Mouse (Mus musculus) neural tube, embryonic 15.5 days (tissue): Measurements from ENCODE around the gene Heyl. TPM values are rescaled to one million over a fixed set of nuclear protein-coding genes. Genes with fewer than 3 reads are reported as not detected.

Experiments
- ATAC-seq: fragments of 200-750 bp; cut with Nextera tagmentation; 2 replicates; pipeline ENCODE4 v1.8.0; 2017; ENCODE audit warnings: mild to moderate bottlenecking, moderate TSS enrichment, moderate library complexity; ENCODE audit not compliant: low FRiP score
- H3K27ac ChIP-seq: fragments of 300-500 bp; sonication (generic); replicated peaks from 2 replicates; pipeline ENCODE4 v1.5.1; 2015; ENCODE audit warnings: mild to moderate bottlenecking, inconsistent platforms
- H3K27me3 ChIP-seq: fragments of 300-500 bp; sonication (generic); replicated peaks from 2 replicates; pipeline ENCODE4 v1.6.1; 2015; ENCODE audit warnings: inconsistent platforms
- H3K36me3 ChIP-seq: fragments of 300-500 bp; sonication (generic); 2 replicates; pipeline ENCODE4 v1.6.1; 2015; ENCODE audit warnings: inconsistent platforms
- H3K4me1 ChIP-seq: fragments of 300-500 bp; sonication (generic); 2 replicates; pipeline ENCODE4 v1.6.1; 2015; ENCODE audit warnings: inconsistent platforms
- H3K4me2 ChIP-seq: fragments of 300-500 bp; sonication (generic); 2 replicates; pipeline ENCODE4 v1.6.1; 2015; ENCODE audit warnings: inconsistent platforms, mild to moderate bottlenecking, moderate library complexity
- H3K4me3 ChIP-seq: fragments of 300-500 bp; sonication (generic); replicated peaks from 2 replicates; pipeline ENCODE4 v1.5.1; 2015; ENCODE audit warnings: mild to moderate bottlenecking, inconsistent platforms
- H3K9ac ChIP-seq: fragments of 300-500 bp; sonication (generic); replicated peaks from 2 replicates; pipeline ENCODE4 v1.6.1; 2015; ENCODE audit warnings: mild to moderate bottlenecking, inconsistent platforms
- H3K9me3 ChIP-seq: fragments of 300-500 bp; sonication (generic); replicated peaks from 2 replicates; pipeline ENCODE4 v1.6.1; 2016; ENCODE audit warnings: inconsistent platforms
- WGBS: fragments of 180-500 bp; shearing (Covaris S2); methylation state at CpG from one replicate; pipeline ENCODE4 v1.1.7; 2015; ENCODE audit warnings: mixed read lengths; 5-methylcytosine and 5-hydroxymethylcytosine counted together
- polyA plus RNA-seq: library from polyadenylated mRNA; unstranded; fragments of >200 nt; fragmentation: Nextera tagmentation; extraction: Ambion mirVana; gene quantifications from 2 replicates; pipeline ENCODE4 v1.2.1, GENCODE M21; 2015

Heyl gene
- polyA plus RNA-seq, 1 experiment from 2014 or later = 5.6 TPM

- 41% methylated on average over 9 of the region's 9 CpGs for WGBS
- Histone ChIP-seq H3K9me3 (no peaks in the 10 kb centered on the region), H3K9ac (no peak overlapping the region), H3K4me1 (peaks cover 15% of the 10 kb centered on the region), H3K4me3 (no peak overlapping the region), H3K27me3 (peaks cover 54% of the 10 kb centered on the region), H3K4me2 (peak overlapping the region; percentile 5), H3K36me3 (no peaks in the 10 kb centered on the region), H3K27ac (no peak overlapping the region)
- ATAC-seq = no peak
Measured at GRCm38 (mm10) chr4:123235835-123236430, 2.6 kb downstream of the Heyl start.

- Histone ChIP-seq H3K4me1 (peaks cover 15% of the 10 kb centered on the region), H3K4me2 (peak overlapping the region; percentile 5), H3K9ac (no peak overlapping the region), H3K9me3 (no peaks in the 10 kb centered on the region), H3K36me3 (no peaks in the 10 kb centered on the region), H3K4me3 (no peak overlapping the region), H3K27ac (0 out of 2 replicates have a peak overlapping the region, but pooled peaks have one; percentile 18), H3K27me3 (peaks cover 54% of the 10 kb centered on the region)
- 79% methylated on average over 13 of the region's 13 CpGs for WGBS
- ATAC-seq = no peak
Measured at GRCm38 (mm10) chr4:123236431-123237031, 3.2 kb downstream of the Heyl start.

- 77% methylated on average over 6 of the region's 6 CpGs for WGBS
- no peaks in the 10 kb centered on the region for H3K36me3 ChIP-seq
- H3K9ac ChIP-seq = no peak overlapping the region
- no peak for ATAC-seq
- peaks cover 15% of the 10 kb centered on the region for H3K4me1 ChIP-seq
- H3K27ac ChIP-seq = no peak overlapping the region; the same call in 1 of the 2 replicates
- no peak overlapping the region for H3K4me3 ChIP-seq
- no peaks in the 10 kb centered on the region for H3K9me3 ChIP-seq
- H3K27me3 ChIP-seq = peaks cover 48% of the 10 kb centered on the region
- no peak overlapping the region for H3K4me2 ChIP-seq
Measured at GRCm38 (mm10) chr4:123237386-123238266, 4.3 kb downstream of the Heyl start.

GRCm38 (mm10) chr4:123239361-123240203 lies 6.2 kb downstream of the Heyl start:
- ATAC-seq = peak; percentile 50; the same call in 1 of the 2 replicates

GRCm38 (mm10) chr4:123246221-123246620 lies 12.9 kb downstream of the Heyl start:
- Histone ChIP-seq H3K27ac (no peak overlapping the region), H3K4me1 (no peaks in the 10 kb centered on the region; the same call in 1 of the 2 replicates), H3K4me3 (no peak overlapping the region), H3K36me3 (no peaks in the 10 kb centered on the region), H3K9ac (no peak overlapping the region), H3K4me2 (no peak overlapping the region), H3K9me3 (no peaks in the 10 kb centered on the region), H3K27me3 (no peaks in the 10 kb centered on the region)
- ATAC-seq = no peak
- WGBS = 93% methylated on average over 7 of the region's 7 CpGs

More at GRCm38 (mm10) chr4:123239361-123240203, 6.2 kb downstream of the Heyl start:
- H3K36me3 ChIP-seq = no peaks in the 10 kb centered on the region
- H3K9me3 ChIP-seq = no peaks in the 10 kb centered on the region
- H3K27me3 ChIP-seq = peaks cover 30% of the 10 kb centered on the region
- 0 out of 2 replicates have a peak overlapping the region, but pooled peaks have one; percentile 13 for H3K27ac ChIP-seq
- WGBS = 4% methylated on average over 52 of the region's 58 CpGs
- H3K9ac ChIP-seq = peak overlapping the region; percentile 36
- H3K4me2 ChIP-seq = peak overlapping the region; percentile 64
- peak overlapping the region; percentile 36 for H3K4me3 ChIP-seq
- peaks cover 7% of the 10 kb centered on the region for H3K4me1 ChIP-seq

GRCm38 (mm10) chr4:123246651-123247050 lies 13.3 kb downstream of the Heyl start:
- Histone ChIP-seq H3K27me3 (no peaks in the 10 kb centered on the region), H3K36me3 (no peaks in the 10 kb centered on the region), H3K4me2 (no peak overlapping the region), H3K9me3 (no peaks in the 10 kb centered on the region), H3K4me1 (no peaks in the 10 kb centered on the region; the same call in 1 of the 2 replicates), H3K9ac (no peak overlapping the region), H3K4me3 (no peak overlapping the region), H3K27ac (no peak overlapping the region)
- no peak for ATAC-seq
- WGBS = 96% methylated on average over 5 of the region's 5 CpGs

GRCm38 (mm10) chr4:123247147-123247880 lies 14.0 kb downstream of the Heyl start:
- no peak overlapping the region for H3K4me3 ChIP-seq
- ATAC-seq = no peak
- no peaks in the 10 kb centered on the region for H3K27me3 ChIP-seq
- no peak overlapping the region for H3K9ac ChIP-seq
- no peaks in the 10 kb centered on the region for H3K36me3 ChIP-seq
- 73% methylated on average over 7 of the region's 7 CpGs for WGBS
- peaks cover 3% of the 10 kb centered on the region for H3K4me1 ChIP-seq
- no peak overlapping the region for H3K4me2 ChIP-seq
- H3K9me3 ChIP-seq = no peaks in the 10 kb centered on the region
- H3K27ac ChIP-seq = no peak overlapping the region

GRCm38 (mm10) chr4:123248971-123249567 lies 15.7 kb downstream of the Heyl start:
- no peaks in the 10 kb centered on the region for H3K27me3 ChIP-seq
- no peaks in the 10 kb centered on the region for H3K36me3 ChIP-seq
- WGBS = 72% methylated on average over 7 of the region's 7 CpGs
- H3K27ac ChIP-seq = peak overlapping the region; percentile 4; the same call in 1 of the 2 replicates
- no peak for ATAC-seq
- H3K4me3 ChIP-seq = no peak overlapping the region
- H3K9ac ChIP-seq = no peak overlapping the region
- no peak overlapping the region for H3K4me2 ChIP-seq
- peaks cover 3% of the 10 kb centered on the region for H3K4me1 ChIP-seq
- no peaks in the 10 kb centered on the region for H3K9me3 ChIP-seq

- Histone ChIP-seq H3K9ac (no peak overlapping the region), H3K9me3 (no peaks in the 10 kb centered on the region), H3K27ac (no peak overlapping the region), H3K4me3 (no peak overlapping the region), H3K4me2 (no peak overlapping the region), H3K27me3 (no peaks in the 10 kb centered on the region; the same call in 1 of the 2 replicates), H3K4me1 (peaks cover 3% of the 10 kb centered on the region), H3K36me3 (no peaks in the 10 kb centered on the region)
- 65% methylated on average over 5 of the region's 5 CpGs for WGBS
- no peak for ATAC-seq
Measured at GRCm38 (mm10) chr4:123252214-123252613, 18.9 kb downstream of the Heyl start.

- Histone ChIP-seq H3K27ac (no peak overlapping the region), H3K9ac (no peak overlapping the region), H3K4me3 (no peak overlapping the region), H3K27me3 (no peaks in the 10 kb centered on the region; the same call in 1 of the 2 replicates), H3K4me2 (no peak overlapping the region), H3K9me3 (no peaks in the 10 kb centered on the region), H3K36me3 (no peaks in the 10 kb centered on the region), H3K4me1 (peaks cover 3% of the 10 kb centered on the region; the same call in 1 of the 2 replicates)
- ATAC-seq = peak; percentile 53; the same call in 1 of the 2 replicates
- 16% methylated on average over 5 of the region's 5 CpGs for WGBS
Measured at GRCm38 (mm10) chr4:123254617-123255016, 21.3 kb downstream of the Heyl start.
